Mouse (Mus musculus): Measurements from ENCODE around the gene Rab1a. TPM values are rescaled to one million over a fixed set of nuclear protein-coding genes. Genes with fewer than 3 reads are reported as not detected.
A peak's percentile ranks its signal among the peaks of the same experiment; 100 is the strongest.
"Not testable (repeated sequence)": the region's sequence is repeated elsewhere in the genome, so short reads cannot be mapped to it uniquely, and the experiment has no call there.

Rab1a gene
- 198 and 205 TPM in 2 replicates for polyA plus RNA-seq (2016; fragmentation: Nextera tagmentation; extraction: Ambion mirVana)

- no peaks in the 10 kb centered on the region for H3K9me3 ChIP-seq
- under 1% methylated on average over 54 of the region's 54 CpGs for WGBS
- peaks cover 21% of the 10 kb centered on the region for H3K4me1 ChIP-seq
- H3K27me3 ChIP-seq (replicated peaks; ENCODE audit: low read depth, poor library complexity, severe bottlenecking) = no peaks in the 10 kb centered on the region
- H3K36me3 ChIP-seq (replicated peaks) = peaks cover 10% of the 10 kb centered on the region
- DNase-seq (ENCODE audit: low spot score) = peak; percentile 100
- H3K27ac ChIP-seq (replicated peaks) = peak within 1 kb of the TSS; percentile 94
- H3K4me3 ChIP-seq = peak within 1 kb of the TSS; percentile 79
Observed at GRCm38 (mm10) chr11:20200713-20201575, at the start of gene Rab1a. Rab1a (plus strand) TSS chr11:20201432.

- Histone ChIP-seq H3K36me3 (replicated peaks) (no peaks in the 10 kb centered on the region), H3K9me3 (no peaks in the 10 kb centered on the region), H3K27me3 (replicated peaks; ENCODE audit: low read depth, poor library complexity, severe bottlenecking) (no peaks in the 10 kb centered on the region), H3K4me3 (no peak overlapping the region), H3K27ac (replicated peaks) (no peak overlapping the region), H3K4me1 (no peaks in the 10 kb centered on the region)
- no peak for DNase-seq (ENCODE audit: low spot score)
- 82% methylated on average over 4 of the region's 4 CpGs for WGBS
Observed at GRCm38 (mm10) chr11:20152107-20152901, 48.9 kb upstream of the Rab1a start.

GRCm38 (mm10) chr11:20153542-20153941 lies 47.7 kb upstream of the Rab1a start:
- not testable (repeated sequence) for H3K36me3 ChIP-seq (replicated peaks); H3K4me3 ChIP-seq; H3K9me3 ChIP-seq; H3K27ac ChIP-seq (replicated peaks); H3K4me1 ChIP-seq; DNase-seq (ENCODE audit: low spot score); H3K27me3 ChIP-seq (replicated peaks; ENCODE audit: low read depth, poor library complexity, severe bottlenecking)
- WGBS = 92% methylated on average over 5 of the region's 5 CpGs

- DNase-seq (ENCODE audit: low spot score) = no peak
- Histone ChIP-seq H3K36me3 (replicated peaks) (no peaks in the 10 kb centered on the region), H3K4me3 (no peak overlapping the region), H3K4me1 (no peaks in the 10 kb centered on the region), H3K27me3 (replicated peaks; ENCODE audit: low read depth, poor library complexity, severe bottlenecking) (no peaks in the 10 kb centered on the region), H3K9me3 (no peaks in the 10 kb centered on the region), H3K27ac (replicated peaks) (no peak overlapping the region)
Observed at GRCm38 (mm10) chr11:20158879-20159278, 42.4 kb upstream of the Rab1a start.

- H3K36me3 ChIP-seq (replicated peaks) = no peaks in the 10 kb centered on the region
- H3K4me3 ChIP-seq = no peak overlapping the region
- H3K9me3 ChIP-seq = no peaks in the 10 kb centered on the region
- no peaks in the 10 kb centered on the region for H3K4me1 ChIP-seq
- WGBS = 57% methylated on average over 4 of the region's 4 CpGs
- no peak overlapping the region for H3K27ac ChIP-seq (replicated peaks)
- no peak for DNase-seq (ENCODE audit: low spot score)
- H3K27me3 ChIP-seq (replicated peaks; ENCODE audit: low read depth, poor library complexity, severe bottlenecking) = no peaks in the 10 kb centered on the region
Observed at GRCm38 (mm10) chr11:20164979-20165867, 36.0 kb upstream of the Rab1a start.

GRCm38 (mm10) chr11:20165991-20166390 lies 35.2 kb upstream of the Rab1a start:
- 86% methylated on average over 4 of the region's 4 CpGs for WGBS
- Histone ChIP-seq H3K4me3 (no peak overlapping the region), H3K27ac (replicated peaks) (no peak overlapping the region), H3K27me3 (replicated peaks; ENCODE audit: low read depth, poor library complexity, severe bottlenecking) (no peaks in the 10 kb centered on the region), H3K36me3 (replicated peaks) (no peaks in the 10 kb centered on the region), H3K4me1 (no peaks in the 10 kb centered on the region), H3K9me3 (no peaks in the 10 kb centered on the region)
- no peak for DNase-seq (ENCODE audit: low spot score)

- H3K27me3 ChIP-seq (replicated peaks; ENCODE audit: low read depth, poor library complexity, severe bottlenecking); H3K27ac ChIP-seq (replicated peaks); H3K4me3 ChIP-seq; H3K36me3 ChIP-seq (replicated peaks); H3K4me1 ChIP-seq; DNase-seq (ENCODE audit: low spot score); H3K9me3 ChIP-seq: not testable (repeated sequence)
- WGBS = 71% methylated on average over 6 of the region's 6 CpGs
Observed at GRCm38 (mm10) chr11:20166476-20166875, 34.8 kb upstream of the Rab1a start.

- Histone ChIP-seq H3K27ac (replicated peaks) (no peak overlapping the region), H3K4me1 (no peaks in the 10 kb centered on the region), H3K9me3 (no peaks in the 10 kb centered on the region), H3K4me3 (no peak overlapping the region), H3K36me3 (replicated peaks) (no peaks in the 10 kb centered on the region), H3K27me3 (replicated peaks; ENCODE audit: low read depth, poor library complexity, severe bottlenecking) (no peaks in the 10 kb centered on the region)
- WGBS = 89% methylated on average over 11 of the region's 11 CpGs
- DNase-seq (ENCODE audit: low spot score) = no peak
Observed at GRCm38 (mm10) chr11:20168972-20169371, 32.3 kb upstream of the Rab1a start.

- Histone ChIP-seq H3K4me1 (no peaks in the 10 kb centered on the region), H3K9me3 (no peaks in the 10 kb centered on the region), H3K27ac (replicated peaks) (no peak overlapping the region), H3K4me3 (no peak overlapping the region), H3K36me3 (replicated peaks) (no peaks in the 10 kb centered on the region), H3K27me3 (replicated peaks; ENCODE audit: low read depth, poor library complexity, severe bottlenecking) (no peaks in the 10 kb centered on the region)
- no peak for DNase-seq (ENCODE audit: low spot score)
- 82% methylated on average over 6 of the region's 6 CpGs for WGBS
Observed at GRCm38 (mm10) chr11:20187271-20187670, 14.0 kb upstream of the Rab1a start.

GRCm38 (mm10) chr11:20193100-20193736 lies 8.0 kb upstream of the Rab1a start:
- H3K36me3 ChIP-seq (replicated peaks) = no peaks in the 10 kb centered on the region
- H3K4me1 ChIP-seq = no peaks in the 10 kb centered on the region
- no peak overlapping the region for H3K4me3 ChIP-seq
- H3K27me3 ChIP-seq (replicated peaks; ENCODE audit: low read depth, poor library complexity, severe bottlenecking) = no peaks in the 10 kb centered on the region
- DNase-seq (ENCODE audit: low spot score) = no peak
- no peaks in the 10 kb centered on the region for H3K9me3 ChIP-seq
- 92% methylated on average over 4 of the region's 4 CpGs for WGBS
- H3K27ac ChIP-seq (replicated peaks) = no peak overlapping the region

GRCm38 (mm10) chr11:20201661-20202101 lies 449 bp downstream of the Rab1a start:
- no peak for DNase-seq (ENCODE audit: low spot score)
- Histone ChIP-seq H3K9me3 (no peaks in the 10 kb centered on the region), H3K36me3 (replicated peaks) (peaks cover 10% of the 10 kb centered on the region), H3K27me3 (replicated peaks; ENCODE audit: low read depth, poor library complexity, severe bottlenecking) (no peaks in the 10 kb centered on the region), H3K4me1 (peaks cover 27% of the 10 kb centered on the region), H3K27ac (replicated peaks) (peak overlapping the region; percentile 94), H3K4me3 (peak overlapping the region; percentile 79)
- WGBS = under 1% methylated on average over 40 of the region's 40 CpGs
